Mouse (Mus musculus): Measurements from ENCODE around the gene Pofut1.
"Not testable (repeated sequence)": the region's sequence is repeated elsewhere in the genome, so short reads cannot be mapped to it uniquely, and the experiment has no call there.

- TF ChIP-seq CTCF (IDR thresholded peaks at IDR 0.05; ENCODE audit: low read depth): not testable (repeated sequence)
- TF ChIP-seq EP300 (IDR thresholded peaks at IDR 0.05; ENCODE audit: low read depth): peak; percentile 10; the same call in 1 of the 2 replicates
Observed at GRCm38 (mm10) chr2:153274200-153274918, 33.0 kb downstream of the Pofut1 start.
